Mouse (Mus musculus): ENCODE measurements around the gene Krtap22-2. TPM values are rescaled to one million over a fixed set of nuclear protein-coding genes. Genes with fewer than 3 reads are reported as not detected.

The Krtap22-2 gene
- polyA plus RNA-seq (2012; fragmentation: generic; extraction: Trizol): not detected

DNA sequence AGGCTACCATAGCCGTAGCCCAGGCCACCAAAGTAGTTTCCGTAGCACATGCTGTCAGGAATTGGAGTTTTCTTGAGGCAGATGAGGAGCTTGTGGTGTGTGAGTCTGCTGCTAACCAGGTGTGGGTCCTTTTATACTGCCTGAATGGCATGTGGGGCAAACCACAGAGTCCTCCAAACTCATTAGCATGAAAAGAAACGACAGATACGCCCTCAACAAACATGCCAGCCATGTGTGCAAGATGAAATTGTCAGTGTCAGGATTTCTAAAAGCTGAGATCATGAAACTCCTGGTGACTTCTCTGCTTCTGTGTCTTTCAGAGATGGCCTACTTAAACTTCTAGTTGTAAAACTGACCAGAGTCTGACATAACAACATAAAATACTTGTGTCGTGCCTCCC lies at the start of gene Krtap22-2:
Gene Krtap22-2, minus strand, starts transcription at position 101 of the 400 bp plus-strand sequence.

DNA sequence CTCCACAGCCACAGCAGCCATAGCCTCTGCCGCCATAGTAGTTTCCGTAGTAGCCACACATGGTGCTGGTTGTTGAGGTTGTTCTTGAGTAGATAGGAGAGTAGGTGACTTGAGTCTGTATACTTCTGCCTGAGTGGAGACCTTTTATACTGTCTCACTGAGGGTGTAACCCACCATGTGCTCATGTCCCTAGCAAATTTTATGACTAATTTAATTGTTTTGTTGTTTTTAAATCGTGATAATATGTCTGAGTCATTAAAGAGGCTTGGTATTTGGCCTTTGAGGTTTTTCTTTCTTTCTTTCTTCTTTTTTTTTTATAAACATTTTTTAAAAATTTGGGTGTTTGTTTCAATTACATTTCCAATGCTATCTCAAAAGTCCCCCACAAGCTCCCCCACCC lies 37.2 kb upstream of the Krtap22-2 start, which contains the start of gene Krtap6-5:
Gene Krtap6-5, minus strand, starts transcription at position 101 of the 400 bp plus-strand sequence.

GRCm38 (mm10) chr16:89041372-89041771 lies 30.8 kb upstream of the Krtap22-2 start, which contains the start of gene Gm10228:
Gene Gm10228 (minus strand): TSS chr16:89041472.

DNA sequence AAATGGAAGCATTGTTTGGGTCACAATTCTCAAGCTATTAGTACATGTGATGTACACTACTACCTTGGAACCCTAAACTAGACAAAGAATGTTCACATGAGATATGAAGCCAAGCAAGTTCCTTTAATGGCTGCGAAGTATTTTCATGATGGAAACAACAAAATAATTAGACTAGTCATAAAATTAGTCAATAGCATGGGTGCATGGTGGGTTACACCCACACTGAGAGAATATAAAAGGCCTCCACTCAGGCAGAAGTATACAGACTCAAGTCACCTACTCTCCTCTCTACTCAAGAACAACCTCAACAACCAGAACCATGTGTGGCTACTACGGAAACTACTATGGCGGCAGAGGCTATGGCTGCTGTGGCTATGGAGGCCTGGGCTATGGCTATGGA lies 20.8 kb upstream of the Krtap22-2 start, which contains the start of gene Krtap6-1:
Gene Krtap6-1, plus strand, starts transcription at position 301 of the 400 bp plus-strand sequence.

GRCm38 (mm10) chr16:89014984-89015383 lies 4.4 kb upstream of the Krtap22-2 start, which contains the start of gene Gm10229:
Gene Gm10229 (plus strand): TSS chr16:89015284.

GRCm38 (mm10) chr16:88962773-88963172 lies 47.8 kb downstream of the Krtap22-2 start, which contains the start of gene Krtap16-3:
Gene Krtap16-3 (minus strand): TSS chr16:88962873.

Other genes with a start within 250 kb of the Krtap22-2 start
- not detected for gene 2310057N15Rik, start 236.6 kb downstream of the Krtap22-2 start, polyA plus RNA-seq (2012; fragmentation: generic; extraction: Trizol)
- not detected for gene Gm5965, start 232.9 kb downstream of the Krtap22-2 start, polyA plus RNA-seq (2012; fragmentation: generic; extraction: Trizol)
- gene Gm20741, start 198.5 kb downstream of the Krtap22-2 start, polyA plus RNA-seq (2012; fragmentation: generic; extraction: Trizol): not detected
- gene Krtap15, start 190.5 kb downstream of the Krtap22-2 start, polyA plus RNA-seq (2012; fragmentation: generic; extraction: Trizol): not detected
- not detected for gene Krtap14, start 184.6 kb downstream of the Krtap22-2 start, polyA plus RNA-seq (2012; fragmentation: generic; extraction: Trizol)
- gene Krtap19-1, start 141.3 kb downstream of the Krtap22-2 start, polyA plus RNA-seq (2012; fragmentation: generic; extraction: Trizol): not detected
- gene Krtap19-2, start 136.5 kb downstream of the Krtap22-2 start, polyA plus RNA-seq (2012; fragmentation: generic; extraction: Trizol): not detected
- gene Krtap19-3, start 132.7 kb downstream of the Krtap22-2 start, polyA plus RNA-seq (2012; fragmentation: generic; extraction: Trizol): not detected
- gene Krtap19-4, start 125.7 kb downstream of the Krtap22-2 start, polyA plus RNA-seq (2012; fragmentation: generic; extraction: Trizol): not detected
- gene Krtap19-5, start 114.3 kb downstream of the Krtap22-2 start, polyA plus RNA-seq (2012; fragmentation: generic; extraction: Trizol): not detected
- gene Krtap19-9b, start 78.5 kb downstream of the Krtap22-2 start, polyA plus RNA-seq (2012; fragmentation: generic; extraction: Trizol): not detected
- gene Krtap16-3, start 47.9 kb downstream of the Krtap22-2 start, polyA plus RNA-seq (2012; fragmentation: generic; extraction: Trizol): not detected
- not detected for gene Gm10229, start 4.5 kb upstream of the Krtap22-2 start, polyA plus RNA-seq (2012; fragmentation: generic; extraction: Trizol)
- not detected for gene Krtap6-1, start 20.9 kb upstream of the Krtap22-2 start, polyA plus RNA-seq (2012; fragmentation: generic; extraction: Trizol)
- gene Gm10228, start 30.7 kb upstream of the Krtap22-2 start, polyA plus RNA-seq (2012; fragmentation: generic; extraction: Trizol): not detected
- not detected for gene Krtap6-5, start 37.1 kb upstream of the Krtap22-2 start, polyA plus RNA-seq (2012; fragmentation: generic; extraction: Trizol)
- gene 1110025L11Rik, start 53.2 kb upstream of the Krtap22-2 start, polyA plus RNA-seq (2012; fragmentation: generic; extraction: Trizol): not detected
- gene Krtap6-3, start 73.3 kb upstream of the Krtap22-2 start, polyA plus RNA-seq (2012; fragmentation: generic; extraction: Trizol): not detected
- not detected for gene Gm6358, start 130.1 kb upstream of the Krtap22-2 start, polyA plus RNA-seq (2012; fragmentation: generic; extraction: Trizol)
- gene Gm10061, start 140.3 kb upstream of the Krtap22-2 start, polyA plus RNA-seq (2012; fragmentation: generic; extraction: Trizol): not detected
- not detected for gene Gm9789, start 147.2 kb upstream of the Krtap22-2 start, polyA plus RNA-seq (2012; fragmentation: generic; extraction: Trizol)
- not detected for gene Gm7735, start 158.7 kb upstream of the Krtap22-2 start, polyA plus RNA-seq (2012; fragmentation: generic; extraction: Trizol)
- gene 1110057P08Rik, start 164.0 kb upstream of the Krtap22-2 start, polyA plus RNA-seq (2012; fragmentation: generic; extraction: Trizol): not detected
- not detected for gene Krtap20-2, start 195.1 kb upstream of the Krtap22-2 start, polyA plus RNA-seq (2012; fragmentation: generic; extraction: Trizol)